Mouse (Mus musculus): ENCODE results near the gene Rbp4. TPM values are rescaled to one million over a fixed set of nuclear protein-coding genes. Genes with fewer than 3 reads are reported as not detected.
A peak's percentile ranks its signal among the peaks of the same experiment; 100 is the strongest.

Rbp4 gene
- 4.5 and 6.3 TPM in 2 replicates for polyA plus RNA-seq (2012; rRNA removed)

DNA sequence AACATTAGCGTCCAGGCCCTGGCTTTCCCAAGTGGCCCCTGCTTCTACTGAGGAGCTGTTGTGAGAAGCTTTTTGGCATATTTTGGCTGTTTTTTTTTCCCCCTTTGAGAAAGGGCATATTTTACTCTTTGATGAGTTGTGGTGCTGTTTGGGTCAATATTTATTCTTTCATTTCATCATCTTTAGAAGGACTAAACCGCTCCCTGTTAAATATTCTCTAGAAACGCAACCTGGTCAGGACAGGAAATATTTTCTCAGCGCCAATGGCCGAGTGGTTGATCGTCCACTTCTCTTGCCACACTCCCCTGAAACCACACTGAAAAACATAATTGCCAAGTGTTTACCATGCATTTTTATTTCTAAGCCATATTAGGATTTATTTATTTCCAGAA, at the start of gene Rbp4:
TSS of gene Rbp4 (minus strand) at position 63 of the 392 bp plus-strand sequence.
- Histone ChIP-seq H3K36me3 (ENCODE audit: control insufficient read depth, insufficient read depth, low read length) (no peaks in the 10 kb centered on the region), H3K4me3 (ENCODE audit: low read depth, low read length) (peak within 1 kb of the TSS; percentile 58), H3K27me3 (ENCODE audit: control insufficient read depth, insufficient read depth, low read length) (peaks cover 16% of the 10 kb centered on the region), H3K4me1 (ENCODE audit: control insufficient read depth, insufficient read depth, insufficient read length, low read length) (no peaks in the 10 kb centered on the region), H3K27ac (ENCODE audit: insufficient read depth, low read depth, low read length) (no peak within 1 kb of the TSS)
- 59% methylated on average over 6 of the region's 6 CpGs for WGBS
- no peak for TF ChIP-seq POLR2A (IDR thresholded peaks at IDR 0.05; ENCODE audit: low read depth, low read length)
- no peak for TF ChIP-seq CTCF (IDR thresholded peaks at IDR 0.05; ENCODE audit: extremely low read depth, insufficient read length, insufficient replicate concordance, low read depth, low read length)

DNA sequence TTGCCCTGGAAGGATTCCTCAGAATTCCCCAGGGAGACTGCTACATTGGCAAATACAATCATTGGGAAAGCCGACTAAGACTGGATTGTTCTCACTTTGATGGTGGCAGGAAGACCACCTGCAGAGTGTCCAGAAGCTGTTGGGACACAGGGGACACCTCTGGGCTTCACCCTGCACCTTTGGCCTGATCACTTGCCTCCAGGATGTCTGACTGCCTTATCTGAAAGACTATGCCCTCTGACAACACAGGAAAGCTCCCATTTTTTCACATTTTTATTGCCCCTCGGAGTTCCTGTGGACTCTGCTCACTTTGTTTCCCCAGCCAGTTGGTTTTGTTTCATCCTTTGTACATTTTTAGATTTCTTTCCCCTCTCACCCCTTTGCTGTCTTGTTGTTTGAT, 39.6 kb upstream of the Rbp4 start:
- Histone ChIP-seq H3K4me1 (ENCODE audit: control insufficient read depth, insufficient read depth, insufficient read length, low read length) (peaks cover 8% of the 10 kb centered on the region; the same call in 1 of the 2 replicates), H3K36me3 (ENCODE audit: control insufficient read depth, insufficient read depth, low read length) (no peaks in the 10 kb centered on the region), H3K27ac (ENCODE audit: insufficient read depth, low read depth, low read length) (no peak overlapping the region), H3K27me3 (ENCODE audit: control insufficient read depth, insufficient read depth, low read length) (no peaks in the 10 kb centered on the region), H3K4me3 (ENCODE audit: low read depth, low read length) (no peak overlapping the region)
- TF ChIP-seq CTCF (IDR thresholded peaks at IDR 0.05; ENCODE audit: extremely low read depth, insufficient read length, insufficient replicate concordance, low read depth, low read length) (no peak), POLR2A (IDR thresholded peaks at IDR 0.05; ENCODE audit: low read depth, low read length) (no peak)
- 18% methylated on average over 2 of the region's 2 CpGs for WGBS

DNA sequence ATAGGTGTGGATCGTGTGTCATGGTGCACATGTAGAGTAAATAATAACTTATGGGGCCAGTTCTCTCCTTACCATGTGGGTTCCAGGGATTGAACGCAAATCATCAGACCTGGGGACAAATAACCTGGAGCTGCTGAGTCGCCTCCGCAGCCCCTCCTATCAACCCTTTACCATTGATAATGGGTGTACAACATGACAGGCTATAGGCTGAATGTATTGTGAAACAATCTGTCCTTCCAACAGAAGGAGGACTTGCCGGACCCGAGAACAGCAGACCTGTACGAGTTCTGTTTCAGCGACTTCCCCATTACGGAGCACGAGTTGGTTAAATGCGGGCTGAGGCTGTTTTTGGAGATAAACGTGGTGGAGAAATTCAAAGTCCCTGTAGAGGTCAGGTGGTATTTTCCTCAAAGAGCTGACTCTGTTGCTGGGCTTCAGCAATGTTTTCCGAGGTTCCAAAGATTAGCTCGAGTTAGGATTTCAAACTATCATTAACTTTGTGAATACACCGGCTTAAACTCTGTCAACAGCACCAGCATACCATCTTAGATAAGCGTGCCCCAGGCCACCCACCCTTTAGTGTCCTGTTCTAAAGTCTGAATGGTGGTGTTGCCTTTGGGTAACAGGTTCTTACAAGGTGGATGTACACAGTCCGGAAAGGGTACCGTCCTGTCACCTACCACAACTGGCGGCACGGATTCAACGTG, 36.7 kb upstream of the Rbp4 start:
- Histone ChIP-seq H3K4me3 (ENCODE audit: low read depth, low read length) (no peak overlapping the region), H3K27me3 (ENCODE audit: control insufficient read depth, insufficient read depth, low read length) (no peaks in the 10 kb centered on the region), H3K36me3 (ENCODE audit: control insufficient read depth, insufficient read depth, low read length) (no peaks in the 10 kb centered on the region), H3K27ac (ENCODE audit: insufficient read depth, low read depth, low read length) (no peak overlapping the region), H3K4me1 (ENCODE audit: control insufficient read depth, insufficient read depth, insufficient read length, low read length) (peaks cover 8% of the 10 kb centered on the region; the same call in 1 of the 2 replicates)
- no peak for TF ChIP-seq POLR2A (IDR thresholded peaks at IDR 0.05; ENCODE audit: low read depth, low read length)
- TF ChIP-seq CTCF (IDR thresholded peaks at IDR 0.05; ENCODE audit: extremely low read depth, insufficient read length, insufficient replicate concordance, low read depth, low read length), result no peak
- WGBS, result 62% methylated on average over 21 of the region's 21 CpGs

DNA sequence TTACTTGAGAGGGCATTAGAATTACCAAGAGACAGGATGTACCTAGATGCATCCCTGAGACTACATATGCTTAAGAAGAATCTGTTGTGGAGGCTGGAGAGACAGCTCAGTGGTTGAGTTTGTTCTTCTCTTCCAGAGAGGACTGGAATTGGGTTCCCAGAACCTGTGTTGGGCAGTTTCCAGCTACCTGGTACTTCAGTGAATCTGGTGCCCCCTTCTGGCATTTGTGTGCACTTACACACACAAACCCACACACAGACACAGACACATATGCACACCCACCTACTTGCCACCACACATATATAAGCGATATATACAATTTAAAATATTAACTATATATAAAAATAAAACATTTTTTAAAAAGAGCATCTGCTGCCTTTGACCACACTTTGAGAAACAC, 31.2 kb upstream of the Rbp4 start:
- Histone ChIP-seq H3K36me3 (ENCODE audit: control insufficient read depth, insufficient read depth, low read length) (no peaks in the 10 kb centered on the region), H3K4me1 (ENCODE audit: control insufficient read depth, insufficient read depth, insufficient read length, low read length) (no peaks in the 10 kb centered on the region), H3K27me3 (ENCODE audit: control insufficient read depth, insufficient read depth, low read length) (no peaks in the 10 kb centered on the region), H3K4me3 (ENCODE audit: low read depth, low read length) (no peak overlapping the region), H3K27ac (ENCODE audit: insufficient read depth, low read depth, low read length) (no peak overlapping the region)
- TF ChIP-seq CTCF (IDR thresholded peaks at IDR 0.05; ENCODE audit: extremely low read depth, insufficient read length, insufficient replicate concordance, low read depth, low read length), result no peak
- TF ChIP-seq POLR2A (IDR thresholded peaks at IDR 0.05; ENCODE audit: low read depth, low read length), result no peak
- 100% methylated on average over 1 of the region's 1 CpGs for WGBS

DNA sequence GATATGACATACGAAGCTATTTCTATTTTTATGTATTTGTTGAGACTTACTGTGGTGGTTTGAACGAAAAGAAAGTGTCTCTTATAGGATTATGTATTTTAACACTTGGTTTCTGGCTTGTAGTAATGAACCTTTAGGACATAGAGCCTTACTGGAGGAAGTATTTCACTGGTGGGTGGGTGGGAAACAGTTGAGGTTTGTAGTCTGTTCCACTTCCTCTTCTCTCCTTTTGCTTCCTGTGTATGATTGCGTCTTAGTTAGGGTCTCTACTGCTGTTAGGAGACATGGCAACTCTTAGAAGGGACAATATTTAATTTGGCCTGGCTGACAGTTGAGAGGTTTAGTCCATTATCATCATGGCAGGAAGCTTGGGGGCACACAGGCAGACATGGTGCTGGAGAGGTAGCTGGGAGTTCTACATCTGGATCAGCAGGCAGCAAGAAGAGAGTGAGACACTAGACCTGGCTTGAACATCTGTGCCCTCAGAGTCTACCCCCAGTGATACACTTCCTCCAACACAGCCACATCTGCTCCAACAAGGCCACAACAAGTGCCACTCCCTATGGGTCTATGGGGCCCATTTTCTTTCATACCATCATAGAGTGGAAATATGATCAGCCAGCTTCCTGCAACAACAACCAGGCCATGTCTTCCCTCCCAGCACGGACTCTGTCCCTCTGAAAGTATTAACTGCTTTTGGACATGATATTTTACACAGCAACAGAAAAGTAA, 18.6 kb upstream of the Rbp4 start:
- WGBS, result 71% methylated on average over 4 of the region's 4 CpGs
- Histone ChIP-seq H3K4me3 (ENCODE audit: low read depth, low read length) (no peak overlapping the region), H3K36me3 (ENCODE audit: control insufficient read depth, insufficient read depth, low read length) (no peaks in the 10 kb centered on the region), H3K27ac (ENCODE audit: insufficient read depth, low read depth, low read length) (no peak overlapping the region), H3K4me1 (ENCODE audit: control insufficient read depth, insufficient read depth, insufficient read length, low read length) (no peaks in the 10 kb centered on the region), H3K27me3 (ENCODE audit: control insufficient read depth, insufficient read depth, low read length) (no peaks in the 10 kb centered on the region)
- TF ChIP-seq POLR2A (IDR thresholded peaks at IDR 0.05; ENCODE audit: low read depth, low read length) (no peak), CTCF (IDR thresholded peaks at IDR 0.05; ENCODE audit: extremely low read depth, insufficient read length, insufficient replicate concordance, low read depth, low read length) (no peak)

DNA sequence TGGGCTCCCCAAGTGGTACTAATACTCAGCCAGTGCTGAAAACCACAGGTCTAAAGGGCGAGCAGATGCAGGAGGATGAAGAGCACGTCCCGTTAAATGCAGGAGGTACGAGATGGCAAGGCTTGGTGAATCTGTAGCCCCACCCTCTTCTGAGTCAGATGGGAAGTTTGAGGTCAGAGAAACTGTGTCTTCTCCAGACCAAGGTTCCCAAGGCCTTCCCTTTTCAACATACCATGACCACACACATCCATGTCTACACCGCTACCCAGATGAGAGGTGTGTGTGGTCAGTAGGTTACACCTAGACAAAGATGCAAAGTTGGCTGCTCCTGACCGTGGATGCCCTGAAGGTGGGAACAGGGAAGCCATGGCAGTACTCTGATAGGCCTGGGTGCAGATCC, 9.7 kb upstream of the Rbp4 start:
- no peaks in the 10 kb centered on the region for H3K4me1 ChIP-seq (ENCODE audit: control insufficient read depth, insufficient read depth, insufficient read length, low read length)
- no peaks in the 10 kb centered on the region for H3K36me3 ChIP-seq (ENCODE audit: control insufficient read depth, insufficient read depth, low read length)
- no peak overlapping the region for H3K27ac ChIP-seq (ENCODE audit: insufficient read depth, low read depth, low read length)
- 66% methylated on average over 6 of the region's 6 CpGs for WGBS
- no peaks in the 10 kb centered on the region for H3K27me3 ChIP-seq (ENCODE audit: control insufficient read depth, insufficient read depth, low read length)
- no peak overlapping the region for H3K4me3 ChIP-seq (ENCODE audit: low read depth, low read length)
- TF ChIP-seq CTCF (IDR thresholded peaks at IDR 0.05; ENCODE audit: extremely low read depth, insufficient read length, insufficient replicate concordance, low read depth, low read length) (no peak), POLR2A (IDR thresholded peaks at IDR 0.05; ENCODE audit: low read depth, low read length) (no peak)

DNA sequence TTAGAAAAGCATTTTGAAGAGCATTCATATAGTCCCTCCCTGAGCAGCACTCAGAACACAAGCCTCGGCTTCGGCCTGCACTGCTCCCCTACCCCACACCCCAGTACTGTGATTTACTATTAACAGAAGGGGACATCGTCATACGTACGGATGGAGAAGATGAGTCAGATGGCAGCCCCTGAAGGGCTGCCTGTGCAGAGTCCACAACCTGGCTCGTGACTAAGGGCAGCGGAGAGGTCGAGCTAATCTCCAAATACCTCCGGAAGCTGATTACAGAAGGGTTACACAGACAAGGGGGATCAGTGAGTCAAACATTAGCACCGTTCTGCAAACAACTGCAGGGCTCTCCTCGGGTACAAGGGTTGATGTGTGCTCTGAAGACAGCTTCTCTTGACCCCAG, 8.9 kb upstream of the Rbp4 start:
- no peaks in the 10 kb centered on the region for H3K27me3 ChIP-seq (ENCODE audit: control insufficient read depth, insufficient read depth, low read length)
- no peak overlapping the region for H3K27ac ChIP-seq (ENCODE audit: insufficient read depth, low read depth, low read length)
- no peaks in the 10 kb centered on the region for H3K36me3 ChIP-seq (ENCODE audit: control insufficient read depth, insufficient read depth, low read length)
- WGBS, result 26% methylated on average over 11 of the region's 11 CpGs
- no peak overlapping the region for H3K4me3 ChIP-seq (ENCODE audit: low read depth, low read length)
- TF ChIP-seq POLR2A (IDR thresholded peaks at IDR 0.05; ENCODE audit: low read depth, low read length), result no peak
- TF ChIP-seq CTCF (IDR thresholded peaks at IDR 0.05; ENCODE audit: extremely low read depth, insufficient read length, insufficient replicate concordance, low read depth, low read length), result no peak
- H3K4me1 ChIP-seq (ENCODE audit: control insufficient read depth, insufficient read depth, insufficient read length, low read length), result no peaks in the 10 kb centered on the region

Measured in small intestine, adult 2 months (tissue).